Mouse (Mus musculus) forebrain, embryonic 15.5 days (tissue): Measurements from ENCODE around the gene Slfn9. TPM values are rescaled to one million over a fixed set of nuclear protein-coding genes. Genes with fewer than 3 reads are reported as not detected.
"Not testable (repeated sequence)": the region's sequence is repeated elsewhere in the genome, so short reads cannot be mapped to it uniquely, and the experiment has no call there.

ENCODE experiments used
- ATAC-seq: fragments of 200-750 bp; cut with Nextera tagmentation; replicated peaks from 2 replicates; pipeline ENCODE4 v1.8.0; 2017; ENCODE audit warnings: mild to moderate bottlenecking, moderate TSS enrichment, moderate library complexity
- H3K27ac ChIP-seq: fragments of 300-500 bp; sonication (generic); replicated peaks from 2 replicates; pipeline ENCODE4 v1.5.1; 2015; ENCODE audit warnings: mild to moderate bottlenecking, inconsistent platforms
- H3K27me3 ChIP-seq: fragments of 300-500 bp; sonication (generic); 2 replicates; pipeline ENCODE4 v1.6.1; 2015; ENCODE audit warnings: inconsistent platforms
- H3K36me3 ChIP-seq: fragments of 300-500 bp; sonication (generic); 2 replicates; pipeline ENCODE4 v1.6.1; 2015; ENCODE audit warnings: mild to moderate bottlenecking, inconsistent platforms
- H3K4me1 ChIP-seq: fragments of 300-500 bp; sonication (generic); 2 replicates; pipeline ENCODE4 v1.6.1; 2015; ENCODE audit warnings: inconsistent platforms
- H3K4me2 ChIP-seq: fragments of 300-500 bp; sonication (generic); replicated peaks from 2 replicates; pipeline ENCODE4 v1.6.1; 2015; ENCODE audit warnings: mild to moderate bottlenecking, inconsistent platforms
- H3K4me3 ChIP-seq: fragments of 300-500 bp; sonication (generic); 2 replicates; pipeline ENCODE4 v1.5.1; 2015; ENCODE audit warnings: mild to moderate bottlenecking, inconsistent platforms
- H3K9ac ChIP-seq: fragments of 300-500 bp; sonication (generic); replicated peaks from 2 replicates; pipeline ENCODE4 v1.6.1; 2015; ENCODE audit warnings: mild to moderate bottlenecking, inconsistent platforms
- H3K9me3 ChIP-seq: fragments of 300-500 bp; sonication (generic); 2 replicates; pipeline ENCODE4 v1.6.1; 2016; ENCODE audit warnings: inconsistent platforms
- WGBS: fragments of 180-500 bp; shearing (Covaris S2); methylation state at CpG from one replicate; pipeline ENCODE4 v1.1.7; 2015; ENCODE audit warnings: mixed read lengths; 5-methylcytosine and 5-hydroxymethylcytosine counted together
- polyA plus RNA-seq: library from polyadenylated mRNA; unstranded; fragments of >200 nt; fragmentation: Nextera tagmentation; extraction: Ambion mirVana; gene quantifications from 2 replicates; pipeline ENCODE4 v1.2.1, GENCODE M21; 2015

The Slfn9 gene
- polyA plus RNA-seq, 1 experiment from 2014 or later = 5.1 TPM

DNA sequence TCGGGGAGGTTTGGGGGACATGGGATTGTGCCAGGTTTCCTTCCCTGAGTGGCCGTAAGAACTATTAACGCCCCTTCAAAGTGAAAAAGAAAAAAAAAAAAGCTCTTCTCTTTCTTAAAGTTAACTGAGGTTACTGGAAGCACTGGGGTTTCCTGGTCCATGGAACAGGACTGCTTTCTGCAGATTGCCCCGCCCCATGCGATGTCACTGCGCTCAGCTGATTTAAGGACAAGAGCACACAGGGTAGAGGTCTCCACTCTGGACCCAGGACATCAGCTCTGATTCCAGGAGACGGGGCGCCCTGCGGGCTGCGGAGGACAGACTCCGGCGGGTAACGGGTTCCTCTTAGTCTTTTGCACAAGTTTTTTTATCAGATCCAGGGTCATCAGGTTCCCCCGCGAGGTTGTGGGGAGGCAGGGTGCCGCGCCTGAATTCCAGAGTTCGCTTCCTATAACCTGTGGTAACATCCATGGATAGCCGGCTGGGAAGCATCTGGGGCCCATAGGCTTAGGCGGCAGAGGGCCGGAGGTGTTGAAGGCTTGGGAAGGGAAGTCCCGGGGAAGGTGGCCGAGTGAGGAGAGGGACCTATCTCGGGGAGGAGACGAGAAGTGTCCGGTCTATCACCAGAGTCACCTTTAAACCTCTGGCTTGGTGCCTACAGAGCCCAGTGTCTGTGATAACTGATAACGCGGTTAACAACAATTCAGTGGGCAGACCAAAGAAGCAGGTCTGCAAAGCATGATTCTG, 39.6 kb downstream of the Slfn9 start:
- peak overlapping the region; percentile 6; the same call in 1 of the 2 replicates for H3K4me3 ChIP-seq
- H3K4me1 ChIP-seq = 0 out of 2 replicates have a peak, but pooled peaks cover 3% of the 10 kb centered on the region
- WGBS = 12% methylated on average over 28 of the region's 28 CpGs
- no peak overlapping the region for H3K4me2 ChIP-seq
- no peak overlapping the region for H3K9ac ChIP-seq
- peaks cover 47% of the 10 kb centered on the region for H3K27me3 ChIP-seq
- no peaks in the 10 kb centered on the region for H3K9me3 ChIP-seq
- H3K27ac ChIP-seq = no peak overlapping the region
- H3K36me3 ChIP-seq = no peaks in the 10 kb centered on the region
- ATAC-seq = no peak

DNA sequence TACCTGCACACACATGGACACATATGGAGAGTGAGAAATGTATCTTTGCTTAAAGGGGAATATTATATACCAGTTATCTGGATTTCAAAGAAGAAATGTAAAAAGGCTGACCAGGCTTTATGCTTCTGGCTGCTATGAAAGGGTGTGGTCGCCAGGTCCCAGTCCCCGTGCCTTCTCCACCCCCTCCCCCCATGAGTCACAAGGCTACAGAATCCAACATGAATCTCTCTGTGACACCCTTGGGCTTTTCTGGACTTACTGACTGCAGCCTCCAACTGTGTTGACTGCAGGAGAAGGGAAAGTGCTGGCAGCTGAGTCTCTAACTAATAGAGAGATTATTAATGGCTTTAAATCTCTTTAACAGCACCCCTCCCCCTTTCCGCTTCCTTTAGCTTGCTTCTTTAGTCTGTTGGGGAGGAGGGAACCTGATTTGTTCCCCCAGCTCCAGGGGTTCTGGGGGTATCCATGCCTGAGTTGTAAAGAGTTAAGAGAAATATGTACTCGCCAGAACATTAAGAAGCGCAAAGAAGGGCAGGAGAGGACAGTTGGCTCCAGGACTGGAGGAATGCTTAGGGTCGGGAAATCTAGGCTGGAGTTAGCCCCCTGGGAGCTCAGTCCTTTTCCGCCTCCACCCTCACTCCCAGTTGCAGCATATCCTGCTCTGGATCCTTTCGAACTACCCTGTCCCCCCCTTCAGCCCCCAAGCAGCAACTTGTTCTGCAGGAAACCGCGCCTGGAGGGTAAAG, 40.7 kb downstream of the Slfn9 start, which contains the start of gene Slfn5:
Gene Slfn5 (plus strand): TSS at position 614 of the 746 bp plus-strand sequence.
- ATAC-seq = no peak
- H3K9ac ChIP-seq = no peak within 1 kb of the TSS
- no peaks in the 10 kb centered on the region for H3K9me3 ChIP-seq
- WGBS = 10% methylated on average over 10 of the region's 10 CpGs
- no peak within 1 kb of the TSS for H3K4me2 ChIP-seq
- H3K36me3 ChIP-seq = no peaks in the 10 kb centered on the region
- H3K4me3 ChIP-seq = peak within 1 kb of the TSS; percentile 6; the same call in 1 of the 2 replicates
- no peak within 1 kb of the TSS for H3K27ac ChIP-seq
- H3K27me3 ChIP-seq = peaks cover 47% of the 10 kb centered on the region
- H3K4me1 ChIP-seq = 0 out of 2 replicates have a peak, but pooled peaks cover 3% of the 10 kb centered on the region

DNA sequence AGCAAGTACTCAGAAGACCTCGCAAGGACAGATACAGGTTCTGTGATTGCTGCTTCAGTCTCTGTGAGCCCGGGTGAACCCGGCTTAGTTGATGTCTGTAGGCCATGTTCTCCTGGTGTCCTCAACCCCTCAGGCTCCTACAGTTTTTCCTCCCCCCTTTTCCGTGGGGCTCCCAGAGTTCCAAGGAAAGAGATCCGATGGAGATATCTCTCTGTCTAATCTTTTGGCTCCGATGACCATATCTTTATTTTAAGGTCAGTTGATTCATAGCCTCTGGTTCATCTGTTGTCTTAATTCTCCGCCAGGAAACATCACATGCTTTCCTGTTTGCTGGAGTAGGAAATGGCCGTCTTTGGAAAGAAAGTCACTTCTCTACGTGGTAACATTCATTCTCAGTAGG, 42.6 kb downstream of the Slfn9 start:
- ATAC-seq = no peak
- Histone ChIP-seq H3K27me3 (peaks cover 41% of the 10 kb centered on the region), H3K36me3 (no peaks in the 10 kb centered on the region), H3K4me3 (no peak overlapping the region), H3K4me1 (0 out of 2 replicates have a peak, but pooled peaks cover 3% of the 10 kb centered on the region), H3K9me3 (no peaks in the 10 kb centered on the region), H3K9ac (no peak overlapping the region), H3K4me2 (no peak overlapping the region), H3K27ac (no peak overlapping the region)
- 91% methylated on average over 9 of the region's 9 CpGs for WGBS

DNA sequence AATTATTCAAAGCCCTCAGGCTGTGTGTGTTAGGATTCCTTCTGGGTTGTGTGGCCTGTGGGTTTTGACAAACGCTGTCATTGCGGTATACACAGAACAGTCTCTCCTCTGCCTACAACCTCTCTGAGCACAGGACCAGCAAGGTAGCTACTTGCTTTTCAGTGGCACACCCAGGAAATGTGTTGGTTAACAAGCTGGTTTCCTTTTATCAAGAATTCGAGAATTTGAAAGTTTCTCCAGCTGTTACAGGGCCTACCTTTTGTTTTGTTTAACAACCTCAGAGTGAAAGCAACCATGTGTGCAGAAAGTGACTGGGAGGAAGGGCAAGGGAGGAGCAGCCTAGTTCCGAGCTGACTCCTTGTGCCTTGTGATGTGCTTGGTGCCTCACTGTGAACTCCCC, 44.2 kb downstream of the Slfn9 start:
- Histone ChIP-seq H3K27me3 (peaks cover 25% of the 10 kb centered on the region), H3K4me3 (no peak overlapping the region), H3K9me3 (no peaks in the 10 kb centered on the region), H3K27ac (no peak overlapping the region), H3K4me2 (no peak overlapping the region), H3K9ac (no peak overlapping the region), H3K4me1 (0 out of 2 replicates have a peak, but pooled peaks cover 3% of the 10 kb centered on the region), H3K36me3 (no peaks in the 10 kb centered on the region)
- no peak for ATAC-seq
- WGBS = 46% methylated on average over 4 of the region's 4 CpGs

DNA sequence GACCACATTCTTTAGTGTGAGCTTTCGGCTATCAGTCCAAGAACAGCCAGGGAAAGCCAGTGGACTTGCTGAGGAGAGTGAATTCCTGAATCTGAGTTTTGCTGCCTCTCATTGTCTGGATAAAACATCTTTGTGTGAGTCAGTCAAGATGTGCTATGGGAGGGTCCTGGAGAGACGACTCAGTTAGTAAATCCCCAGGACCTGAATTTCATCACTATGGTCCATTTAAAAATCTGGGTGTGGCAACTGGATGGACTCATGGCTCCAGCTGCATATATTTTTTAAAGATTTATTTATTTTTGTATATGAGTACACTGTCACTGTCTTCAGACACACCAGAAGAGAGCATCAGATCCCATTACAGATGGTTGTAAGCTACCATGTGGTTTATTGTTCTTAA, 46.0 kb downstream of the Slfn9 start:
- Histone ChIP-seq H3K27ac (no peak overlapping the region), H3K9me3 (no peaks in the 10 kb centered on the region), H3K36me3 (no peaks in the 10 kb centered on the region), H3K4me2 (no peak overlapping the region), H3K9ac (no peak overlapping the region), H3K27me3 (peaks cover 9% of the 10 kb centered on the region), H3K4me3 (no peak overlapping the region), H3K4me1 (no peaks in the 10 kb centered on the region)
- 67% methylated on average over 2 of the region's 2 CpGs for WGBS
- no peak for ATAC-seq

DNA sequence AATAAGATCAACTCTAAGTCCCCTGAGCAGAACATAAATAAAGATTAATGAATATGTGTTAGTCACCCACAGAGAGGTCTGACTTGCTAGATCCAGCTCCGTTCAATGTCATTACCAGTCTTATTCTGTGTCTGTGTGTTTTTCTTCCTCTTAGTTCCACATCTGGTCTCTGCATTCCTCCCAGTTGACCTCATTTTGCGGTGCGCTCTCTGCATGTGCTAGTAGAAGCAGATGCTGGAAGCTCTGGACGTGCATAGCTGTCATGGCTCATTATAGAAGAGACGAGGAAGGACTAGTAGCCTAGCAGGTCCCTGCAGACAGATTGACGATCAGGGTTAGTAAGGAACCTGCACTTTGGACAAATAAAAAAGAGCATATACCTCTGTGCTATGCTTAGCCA, 48.3 kb downstream of the Slfn9 start:
- Histone ChIP-seq H3K27me3 (no peaks in the 10 kb centered on the region), H3K4me1 (no peaks in the 10 kb centered on the region), H3K4me3 (no peak overlapping the region), H3K9me3 (no peaks in the 10 kb centered on the region), H3K36me3 (no peaks in the 10 kb centered on the region), H3K9ac (no peak overlapping the region), H3K4me2 (no peak overlapping the region), H3K27ac (no peak overlapping the region)
- WGBS = 86% methylated on average over 6 of the region's 6 CpGs
- no peak for ATAC-seq

DNA sequence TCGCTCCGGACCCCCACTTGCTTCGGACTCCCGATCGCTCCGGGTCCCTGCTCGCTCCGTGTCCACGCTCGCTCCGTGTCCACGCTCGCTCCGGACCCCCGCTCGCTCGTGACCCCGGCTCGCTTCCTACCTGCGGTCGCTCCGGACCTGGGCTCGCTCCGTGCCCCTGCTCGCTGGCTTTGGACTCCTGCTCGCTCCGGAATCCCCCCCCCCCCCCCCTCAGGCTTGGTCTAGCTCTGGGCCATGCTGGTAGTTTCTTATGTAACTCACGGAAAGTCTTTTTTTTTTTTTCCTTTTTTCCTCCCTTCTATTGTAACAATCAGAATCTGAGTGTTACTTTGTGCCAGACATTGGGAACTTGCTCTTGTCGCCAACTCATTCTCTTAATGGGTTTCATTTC, 58.4 kb downstream of the Slfn9 start:
- ATAC-seq = no peak
- 2% methylated on average over 29 of the region's 29 CpGs for WGBS
- Histone ChIP-seq H3K27me3 (peaks cover 47% of the 10 kb centered on the region), H3K4me2 (peak overlapping the region; percentile 98), H3K4me3 (peak overlapping the region; percentile 51), H3K27ac (no peak overlapping the region), H3K4me1 (peaks cover 10% of the 10 kb centered on the region), H3K36me3 (no peaks in the 10 kb centered on the region), H3K9ac (0 out of 2 replicates have a peak overlapping the region, but pooled peaks have one; percentile 40), H3K9me3 (no peaks in the 10 kb centered on the region)

DNA sequence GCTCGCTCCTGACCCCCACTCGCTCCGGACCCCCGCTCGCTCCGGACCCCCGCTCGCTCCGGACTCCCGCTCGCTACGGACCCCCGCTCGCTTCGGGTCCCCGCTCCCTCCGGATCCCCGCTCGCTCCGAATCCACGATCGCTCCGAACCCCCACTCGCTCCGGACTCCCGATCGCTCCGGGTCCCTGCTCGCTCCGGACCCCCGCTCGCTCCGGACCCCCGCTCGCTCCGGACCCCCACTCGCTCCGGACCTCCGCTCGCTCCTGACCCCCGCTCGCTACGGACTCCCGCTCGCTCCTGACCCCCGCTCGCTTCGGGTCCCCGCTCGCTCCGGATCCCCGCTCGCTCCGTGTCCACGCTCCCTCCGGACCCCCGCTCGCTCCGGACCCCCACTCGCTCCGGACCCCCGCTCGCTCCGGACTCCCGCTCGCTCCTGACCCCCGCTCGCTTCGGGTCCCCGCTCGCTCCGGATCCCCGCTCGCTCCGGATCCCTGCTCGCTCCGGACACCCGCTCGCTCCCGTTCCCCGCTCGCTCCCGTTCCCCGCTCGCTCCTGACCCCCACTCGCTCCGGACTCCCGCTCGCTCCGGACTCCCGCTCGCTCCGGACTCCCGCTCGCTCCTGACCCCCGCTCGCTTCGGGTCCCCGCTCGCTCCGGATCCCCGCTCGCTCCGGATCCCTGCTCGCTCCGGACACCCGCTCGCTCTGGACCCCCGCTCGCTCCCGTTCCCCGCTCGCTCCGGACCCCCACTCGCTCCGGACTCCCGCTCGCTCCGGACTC, 59.8 kb downstream of the Slfn9 start:
- not testable (repeated sequence) for ATAC-seq, H3K9me3 ChIP-seq, H3K4me1 ChIP-seq, H3K27ac ChIP-seq, H3K36me3 ChIP-seq
- Histone ChIP-seq H3K4me3 (peak overlapping the region; percentile 51), H3K4me2 (peak overlapping the region; percentile 98), H3K27me3 (peaks cover 49% of the 10 kb centered on the region), H3K9ac (peak overlapping the region; percentile 40)
- 1% methylated on average over 119 of the region's 119 CpGs for WGBS

DNA sequence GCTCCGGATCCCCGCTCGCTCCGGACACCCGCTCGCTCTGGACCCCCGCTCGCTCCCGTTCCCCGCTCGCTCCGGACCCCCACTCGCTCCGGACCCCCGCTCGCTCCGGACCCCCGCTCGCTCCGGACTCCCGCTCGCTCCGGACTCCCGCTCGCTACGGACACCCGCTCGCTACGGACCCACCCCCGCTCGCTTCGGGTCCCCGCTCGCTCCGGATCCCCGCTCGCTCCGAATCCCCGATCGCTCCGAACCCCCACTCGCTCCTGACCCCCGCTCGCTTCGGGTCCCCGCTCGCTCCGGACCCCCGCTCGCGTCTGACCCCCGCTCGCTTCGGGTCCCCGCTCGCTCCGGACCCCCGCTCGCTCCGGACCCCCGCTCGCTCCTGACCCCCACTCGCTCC, 60.5 kb downstream of the Slfn9 start:
- Histone ChIP-seq H3K9ac (peak overlapping the region; percentile 32; the same call in 1 of the 2 replicates), H3K4me2 (peak overlapping the region; percentile 98), H3K27me3 (peaks cover 45% of the 10 kb centered on the region), H3K4me3 (peak overlapping the region; percentile 51)
- not testable (repeated sequence) for H3K36me3 ChIP-seq, ATAC-seq, H3K27ac ChIP-seq, H3K4me1 ChIP-seq, H3K9me3 ChIP-seq
- 1% methylated on average over 62 of the region's 63 CpGs for WGBS

DNA sequence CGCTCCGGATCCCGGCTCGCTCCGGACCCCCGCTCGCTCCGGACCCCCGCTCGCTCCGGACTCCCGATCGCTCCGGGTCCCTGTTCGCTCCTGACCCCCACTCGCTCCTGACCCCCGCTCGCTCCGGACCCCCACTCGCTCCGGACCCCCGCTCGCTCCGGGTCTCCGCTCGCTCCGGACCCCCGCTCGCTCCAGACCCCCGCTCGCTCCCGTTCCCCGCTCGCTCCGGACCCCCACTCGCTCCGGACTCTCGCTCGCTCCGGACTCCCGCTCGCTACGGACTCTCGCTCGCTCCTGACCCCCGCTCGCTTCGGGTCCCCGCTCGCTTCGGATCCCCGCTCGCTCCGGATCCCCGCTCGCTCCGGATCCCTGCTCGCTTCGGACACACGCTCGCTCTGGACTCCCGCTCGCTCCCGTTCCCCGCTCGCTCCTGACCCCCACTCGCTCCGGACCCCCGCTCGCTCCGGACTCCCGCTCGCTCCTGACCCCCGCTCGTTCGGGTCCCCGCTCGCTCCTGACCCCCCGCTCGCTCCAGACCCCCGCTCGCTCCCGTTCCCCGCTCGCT, 61.2 kb downstream of the Slfn9 start:
- not testable (repeated sequence) for H3K9me3 ChIP-seq, H3K36me3 ChIP-seq, H3K4me1 ChIP-seq, H3K27ac ChIP-seq, ATAC-seq, H3K9ac ChIP-seq
- peak overlapping the region; percentile 51 for H3K4me3 ChIP-seq
- WGBS = under 1% methylated on average over 76 of the region's 85 CpGs
- peaks cover 42% of the 10 kb centered on the region for H3K27me3 ChIP-seq
- H3K4me2 ChIP-seq = peak overlapping the region; percentile 98

DNA sequence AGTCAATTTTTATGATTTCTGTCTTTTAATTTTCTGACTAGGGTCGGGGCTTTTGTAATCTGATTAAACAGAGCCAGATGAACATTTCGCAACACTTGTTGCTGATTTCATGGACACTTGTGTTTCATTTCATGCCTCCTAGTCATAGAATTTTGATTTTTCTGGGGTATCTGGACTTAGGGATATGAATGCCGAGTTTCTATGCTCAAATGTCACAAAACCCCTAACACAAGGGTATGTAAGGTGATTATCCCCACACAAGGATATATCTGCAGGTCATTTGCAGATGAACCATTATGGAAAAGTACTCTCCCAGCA, 62.0 kb downstream of the Slfn9 start:
- no peak for ATAC-seq
- H3K4me3 ChIP-seq = peak overlapping the region; percentile 51; the same call in 1 of the 2 replicates
- no peaks in the 10 kb centered on the region for H3K36me3 ChIP-seq
- peaks cover 37% of the 10 kb centered on the region for H3K27me3 ChIP-seq
- peak overlapping the region; percentile 98; the same call in 1 of the 2 replicates for H3K4me2 ChIP-seq
- peaks cover 10% of the 10 kb centered on the region for H3K4me1 ChIP-seq
- H3K27ac ChIP-seq = no peak overlapping the region
- no peak overlapping the region for H3K9ac ChIP-seq
- 56% methylated on average over 3 of the region's 3 CpGs for WGBS
- no peaks in the 10 kb centered on the region for H3K9me3 ChIP-seq
